Mouse (Mus musculus) C2C12 (cell line): ENCODE data around the gene Mrpl33. TPM values are rescaled to one million over a fixed set of nuclear protein-coding genes. Genes with fewer than 3 reads are reported as not detected.

Experiments used
- H3K27me3 ChIP-seq: one replicate; pipeline ENCODE4 v1.6.1; 2011; ENCODE audit not compliant: control insufficient read depth, insufficient read depth, insufficient read length
- H3K36me3 ChIP-seq: one replicate; pipeline ENCODE4 v1.6.1; 2011; ENCODE audit not compliant: control insufficient read depth, insufficient read depth
- H3K4me3 ChIP-seq: one replicate; pipeline ENCODE4 v1.5.1; 2011; ENCODE audit warnings: mild to moderate bottlenecking, control low read depth; ENCODE audit not compliant: poor library complexity, insufficient read depth, severe bottlenecking
- H3K79me2 ChIP-seq: one replicate; pipeline ENCODE4 v1.6.1; 2011; ENCODE audit not compliant: control insufficient read depth, insufficient read depth
- H3K79me3 ChIP-seq: one replicate; pipeline ENCODE4 v1.6.1; 2011; ENCODE audit warnings: low read depth, control low read depth
- H3ac ChIP-seq: one replicate; pipeline ENCODE3; 2011; ENCODE audit warnings: low read depth; ENCODE audit not compliant: control insufficient read depth, insufficient read length
- CEBPB ChIP-seq: IDR thresholded peaks from one replicate; pipeline ENCODE4 v1.6.1; 2011; ENCODE audit warnings: low read depth, mild to moderate bottlenecking, control low read depth, moderate library complexity
- CTCF ChIP-seq: IDR thresholded peaks from one replicate; pipeline ENCODE4 v1.5.1; 2011; ENCODE audit not compliant: control insufficient read depth, insufficient read depth, insufficient read length
- FOSL1 ChIP-seq: IDR thresholded peaks from one replicate; pipeline ENCODE4 v1.8.0; 2011; ENCODE audit warnings: mild to moderate bottlenecking, low read length; ENCODE audit not compliant: poor library complexity, insufficient read depth, severe bottlenecking
- MAX ChIP-seq: IDR thresholded peaks from one replicate; pipeline ENCODE4 v1.6.1; 2011; ENCODE audit warnings: mild to moderate bottlenecking, control low read depth
- MYOD1 ChIP-seq: IDR thresholded peaks from one replicate; pipeline ENCODE4 v1.6.1; 2011; ENCODE audit warnings: low read depth; ENCODE audit not compliant: control insufficient read depth, insufficient read length
- MYOG ChIP-seq: IDR thresholded peaks from one replicate; pipeline ENCODE4 v1.6.1; 2011; ENCODE audit not compliant: control insufficient read depth, insufficient read length; ENCODE audit errors: extremely low read depth
- USF1 ChIP-seq: IDR thresholded peaks from one replicate; pipeline ENCODE4 v1.6.1; 2011; ENCODE audit warnings: low read depth, mild to moderate bottlenecking, control low read depth, moderate library complexity
- microRNA-seq: library from miRNA; unstranded; fragments of <30 nt; microRNA quantifications from one replicate; pipeline ENCODE4, GENCODE M21; 2019; ENCODE audit warnings: borderline microRNAs expressed
- polyA plus RNA-seq: library from polyadenylated mRNA; unstranded; fragments of >200 nt; fragmentation: generic; extraction: Trizol; gene quantifications from one replicate; pipeline ENCODE4 v1.2.1, GENCODE M21; 2012; ENCODE audit warnings: missing spikeins

Mrpl33 gene
- polyA plus RNA-seq, 1 experiment: 228 TPM

DNA sequence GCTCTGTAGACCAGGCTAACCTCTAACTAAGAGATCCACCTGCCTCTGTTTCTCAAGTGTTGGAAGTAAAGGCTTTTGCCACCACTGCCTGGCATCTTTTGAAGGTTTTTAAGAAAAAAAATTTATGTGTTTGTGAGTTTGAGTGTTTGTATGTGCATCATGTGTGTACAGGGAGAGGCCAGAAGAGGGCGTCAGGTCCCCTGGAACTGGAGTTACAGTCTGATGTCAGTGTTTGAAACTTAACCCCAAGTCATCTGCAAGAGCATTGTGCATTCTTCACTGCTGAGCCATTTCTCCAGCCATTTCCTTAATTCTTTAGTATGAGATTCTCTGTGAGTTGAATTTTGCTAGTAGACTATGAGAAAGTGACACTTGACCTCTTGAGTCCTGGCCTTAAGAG lies 112.7 kb downstream of the Mrpl33 start:
- Histone ChIP-seq H3K27me3 (no peaks in the 10 kb centered on the region), H3K4me3 (no peak overlapping the region), H3ac (no peak overlapping the region), H3K79me3 (peaks cover 2% of the 10 kb centered on the region), H3K36me3 (peaks cover 6% of the 10 kb centered on the region), H3K79me2 (no peaks in the 10 kb centered on the region)
- no peak for TF ChIP-seq CEBPB
- TF ChIP-seq MAX: no peak
- peak; percentile 5 for TF ChIP-seq CTCF

DNA sequence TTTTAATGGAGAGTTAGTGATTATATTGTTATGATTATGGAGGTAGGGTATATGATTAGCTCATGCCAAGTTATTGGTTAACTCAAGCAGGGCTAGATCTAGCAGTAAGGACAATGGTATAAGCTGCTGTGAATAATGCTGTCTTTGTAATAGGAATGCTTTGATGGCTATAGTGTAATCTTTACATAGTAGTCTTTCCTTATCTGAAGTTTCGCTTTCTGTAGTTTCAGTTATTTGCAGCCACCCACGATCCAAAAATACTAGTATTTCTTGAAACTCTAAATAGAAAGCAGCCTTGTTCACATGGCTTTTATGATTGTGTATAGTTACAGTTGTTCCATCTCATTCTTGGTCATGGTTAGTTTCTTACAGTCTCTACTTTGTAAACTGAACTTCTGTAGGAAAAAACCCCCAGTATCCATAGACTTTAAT lies 116.6 kb downstream of the Mrpl33 start:
- Histone ChIP-seq H3K79me2 (no peaks in the 10 kb centered on the region), H3ac (no peak overlapping the region), H3K4me3 (no peak overlapping the region), H3K79me3 (peaks cover 3% of the 10 kb centered on the region), H3K27me3 (no peaks in the 10 kb centered on the region), H3K36me3 (no peaks in the 10 kb centered on the region)
- TF ChIP-seq MYOD1 (no peak), CTCF (no peak), USF1 (no peak), MYOG (no peak), MAX (no peak)

DNA sequence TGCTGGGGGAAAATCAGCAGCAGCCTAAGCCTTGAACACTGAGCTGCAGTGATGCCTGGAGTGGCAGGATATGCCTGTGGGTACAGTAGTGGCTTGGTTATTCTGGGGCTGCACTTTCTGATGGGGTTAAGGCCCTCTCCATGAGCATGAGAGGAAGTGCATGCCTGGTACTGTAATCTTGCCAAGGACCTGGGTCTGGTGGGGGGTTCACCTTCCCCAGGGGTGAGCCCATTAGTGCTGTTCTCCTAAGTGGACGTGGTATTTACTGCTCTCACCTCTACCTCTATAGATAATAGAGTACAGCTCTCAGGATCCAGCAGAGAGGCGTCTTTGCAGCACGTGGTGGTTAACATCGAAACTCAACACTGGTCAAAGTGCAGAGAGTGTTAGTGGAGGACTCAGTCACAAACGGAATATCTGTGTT lies 117.1 kb downstream of the Mrpl33 start:
- TF ChIP-seq FOSL1: no peak
- no peak for TF ChIP-seq MAX
- TF ChIP-seq CTCF: no peak
- TF ChIP-seq USF1: no peak
- no peak for TF ChIP-seq MYOG
- no peak for TF ChIP-seq MYOD1
- no peak for TF ChIP-seq CEBPB
- peaks cover 3% of the 10 kb centered on the region for H3K79me3 ChIP-seq
- no peaks in the 10 kb centered on the region for H3K27me3 ChIP-seq
- H3ac ChIP-seq: no peak overlapping the region
- no peaks in the 10 kb centered on the region for H3K79me2 ChIP-seq
- no peak overlapping the region for H3K4me3 ChIP-seq
- H3K36me3 ChIP-seq: no peaks in the 10 kb centered on the region

Small RNA genes within 50 kb of the gene (microRNA-seq; reads per million reads assigned to microRNA genes)
- not detected for gene Mir3473e

Other genes starting within 250 kb of the Mrpl33 start
- 11.6 TPM for gene Zfp512, start 144.5 kb upstream of the Mrpl33 start, polyA plus RNA-seq
- gene 4930548H24Rik, start 111.2 kb upstream of the Mrpl33 start, polyA plus RNA-seq: 0.02 TPM
- 20.0 TPM for gene Gpn1, start 102.2 kb upstream of the Mrpl33 start, polyA plus RNA-seq
- 17.0 TPM for gene Slc4a1ap, start 69.9 kb upstream of the Mrpl33 start, polyA plus RNA-seq
- gene Supt7l, start 69.1 kb upstream of the Mrpl33 start, polyA plus RNA-seq: 9.5 TPM
- 1.3 TPM for gene Rbks, start 100.7 kb downstream of the Mrpl33 start, polyA plus RNA-seq
- 36.0 TPM for gene Babam2, start 100.7 kb downstream of the Mrpl33 start, polyA plus RNA-seq